Mouse (Mus musculus) layer of hippocampus, adult 2 months (tissue): ENCODE measurements at regions not wholly inside any gene's neighbourhood (a gene's known extent, or its start where the extent isn't known, plus 50 kb on each side); places are given as distances from the start of the nearest gene placed in this dataset.
A peak's percentile ranks its signal among the peaks of the same experiment; 100 is the strongest.

Experiments used
- DNase-seq, 2 experiments: peaks; one replicate each; pipeline ENCODE4 v3.0.0; 2022; ENCODE audit warnings: low spot score in 2 of 2
- H3K27ac ChIP-seq: fragments of 200-600 bp; 2 replicates; pipeline ENCODE4 v1.8.1; 2022
- H3K4me3 ChIP-seq: fragments of 200-600 bp; 2 replicates; pipeline ENCODE4 v1.8.1; 2022; ENCODE audit warnings: mild to moderate bottlenecking
- CTCF ChIP-seq: fragments of 200-600 bp; conservative IDR thresholded peaks from 2 replicates; pipeline ENCODE4 v1.8.1; 2022; ENCODE audit warnings: antibody characterized with exemption, mild to moderate bottlenecking, moderate library complexity

DNA sequence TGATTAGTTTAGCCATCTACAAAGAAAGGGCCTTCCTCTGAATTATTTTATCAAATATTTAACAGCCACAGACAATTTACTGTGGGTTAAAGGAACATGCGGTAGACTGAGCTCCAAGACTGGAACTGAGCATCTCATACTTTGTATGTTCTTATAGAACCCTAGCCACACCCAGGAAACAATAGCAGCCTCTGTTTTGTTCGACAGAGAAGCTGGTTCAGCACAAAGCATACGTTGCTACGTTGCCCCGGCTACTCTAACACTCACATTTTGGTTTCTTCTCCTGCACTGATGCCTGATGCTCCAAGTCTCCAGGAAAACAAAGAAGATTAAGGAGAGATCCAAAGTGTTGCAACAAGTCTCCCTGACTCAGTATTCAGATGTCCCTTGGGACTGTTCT is 189.5 kb upstream of the 4930412O13Rik start:
- H3K27ac ChIP-seq = no peak overlapping the region
- no peak for TF ChIP-seq CTCF
- H3K4me3 ChIP-seq = no peak overlapping the region
- no peak for DNase-seq

- no peak for TF ChIP-seq CTCF
- no peak overlapping the region for H3K4me3 ChIP-seq
- no peak for DNase-seq
- no peak overlapping the region for H3K27ac ChIP-seq
These were observed 189.1 kb upstream of the 4930412O13Rik start for GRCm38 (mm10) chr2:9691906-9692305.

- H3K27ac ChIP-seq = no peak overlapping the region
- no peak for DNase-seq
- no peak overlapping the region for H3K4me3 ChIP-seq
- TF ChIP-seq CTCF = no peak
These were observed 187.7 kb upstream of the 4930412O13Rik start for GRCm38 (mm10) chr2:9693351-9693750.

GRCm38 (mm10) chr2:9694178-9694577 is 186.9 kb upstream of the 4930412O13Rik start:
- no peak for TF ChIP-seq CTCF
- DNase-seq = no peak
- H3K4me3 ChIP-seq = no peak overlapping the region
- no peak overlapping the region for H3K27ac ChIP-seq

DNA sequence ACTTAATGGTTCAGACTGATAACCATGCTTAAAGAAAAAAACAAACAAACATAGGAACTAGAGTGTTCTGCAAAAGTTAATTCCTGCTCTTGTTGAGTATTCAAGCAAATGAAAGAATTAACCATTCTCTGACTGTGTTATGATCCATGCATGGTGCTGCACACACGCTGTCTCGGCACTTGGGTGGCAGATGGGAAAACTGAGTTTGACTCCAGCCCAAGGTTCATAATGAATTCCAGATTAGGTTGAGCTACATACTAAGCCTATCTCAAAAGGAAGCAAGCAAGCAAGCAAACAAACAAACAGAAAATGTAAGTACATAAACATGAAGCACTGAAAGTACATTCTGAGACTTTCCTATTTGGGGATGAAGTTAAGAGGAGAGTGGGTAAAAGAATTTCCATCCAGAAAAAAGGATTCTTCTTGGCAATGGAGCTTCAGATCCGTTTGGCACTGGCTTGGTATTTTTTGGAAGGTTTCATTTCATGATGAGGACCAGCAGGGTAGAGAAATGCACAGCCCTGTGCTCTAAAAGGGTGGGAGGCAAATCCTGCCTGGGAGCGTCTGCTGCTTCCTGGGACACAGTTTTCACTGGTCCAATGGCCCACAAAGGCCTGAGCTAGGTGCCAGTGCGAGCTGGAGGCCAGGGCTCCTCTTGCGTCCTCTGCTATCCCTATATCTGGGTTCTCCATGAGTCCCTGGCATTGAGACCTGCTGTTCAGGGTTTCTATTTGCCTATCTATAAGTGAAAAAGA is 183.3 kb upstream of the 4930412O13Rik start:
- no peak for TF ChIP-seq CTCF
- H3K27ac ChIP-seq = no peak overlapping the region
- no peak for DNase-seq
- H3K4me3 ChIP-seq = no peak overlapping the region

DNA sequence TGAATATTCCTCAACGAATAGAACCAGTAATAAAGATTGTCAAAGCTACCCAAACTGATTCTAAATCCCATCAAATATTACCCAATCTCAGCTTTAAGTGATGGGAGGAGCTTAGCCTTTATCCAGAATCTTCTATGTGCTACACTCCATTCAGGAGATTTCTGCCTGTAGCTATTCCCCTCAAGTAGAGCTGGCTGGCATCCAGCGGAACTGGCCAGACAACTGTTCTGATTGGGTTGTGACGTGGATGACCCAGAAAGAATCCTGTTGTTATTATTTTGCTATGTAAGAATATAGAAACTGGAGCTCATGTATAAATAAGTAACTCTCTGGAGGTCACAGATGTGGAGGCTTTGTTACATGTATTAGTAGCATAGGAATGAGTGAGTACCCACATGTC is 176.8 kb upstream of the 4930412O13Rik start:
- Histone ChIP-seq H3K27ac (no peak overlapping the region), H3K4me3 (no peak overlapping the region)
- no peak for TF ChIP-seq CTCF
- no peak for DNase-seq

DNA sequence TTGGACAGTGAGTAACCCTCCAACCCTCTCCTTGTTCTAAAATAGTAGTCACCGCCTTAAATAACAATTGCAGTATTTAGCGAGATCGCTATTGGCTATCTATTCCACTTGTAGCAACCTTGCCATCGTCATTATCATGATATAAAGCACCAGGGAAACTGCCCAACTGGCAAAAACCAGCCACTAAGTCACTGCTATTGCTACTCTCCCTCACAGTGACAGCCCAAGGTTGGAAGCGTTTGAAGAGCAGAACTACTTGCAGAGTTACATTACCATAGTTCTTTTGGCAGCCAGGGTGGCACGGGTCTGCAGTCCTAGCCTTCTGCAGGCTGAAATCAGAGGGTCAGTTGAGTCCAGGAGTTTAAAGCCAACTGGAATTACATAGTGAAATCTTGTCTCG is 171.6 kb upstream of the 4930412O13Rik start:
- H3K27ac ChIP-seq = no peak overlapping the region
- no peak for TF ChIP-seq CTCF
- no peak for DNase-seq
- H3K4me3 ChIP-seq = no peak overlapping the region

GRCm38 (mm10) chr2:9717904-9718303 is 163.1 kb upstream of the 4930412O13Rik start:
- TF ChIP-seq CTCF = no peak
- DNase-seq = no peak
- H3K27ac ChIP-seq = no peak overlapping the region
- H3K4me3 ChIP-seq = no peak overlapping the region

GRCm38 (mm10) chr2:9733243-9733642 is 147.8 kb upstream of the 4930412O13Rik start:
- DNase-seq = no peak
- no peak overlapping the region for H3K4me3 ChIP-seq
- no peak overlapping the region for H3K27ac ChIP-seq
- TF ChIP-seq CTCF = no peak

DNA sequence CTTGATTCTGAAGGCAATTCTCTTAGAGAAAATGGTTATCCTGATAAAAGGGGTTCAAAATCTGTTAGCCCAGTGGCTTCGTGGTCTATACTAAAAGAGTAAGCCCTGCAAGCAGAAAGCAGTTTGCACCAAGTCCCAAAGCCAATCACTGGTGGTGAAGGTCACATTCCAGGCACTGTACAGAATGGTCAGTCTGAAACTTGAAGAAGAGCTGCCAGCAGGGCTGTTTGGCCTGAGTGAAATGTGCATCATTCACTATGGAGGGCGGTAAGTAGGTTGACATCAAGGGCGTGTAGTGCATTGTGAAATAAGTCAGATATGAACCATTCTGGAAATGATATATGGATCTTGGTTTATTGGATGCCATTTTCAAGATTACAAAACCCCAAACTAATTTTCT is 136.9 kb upstream of the 4930412O13Rik start:
- no peak overlapping the region for H3K4me3 ChIP-seq
- H3K27ac ChIP-seq = no peak overlapping the region
- no peak for TF ChIP-seq CTCF

DNA sequence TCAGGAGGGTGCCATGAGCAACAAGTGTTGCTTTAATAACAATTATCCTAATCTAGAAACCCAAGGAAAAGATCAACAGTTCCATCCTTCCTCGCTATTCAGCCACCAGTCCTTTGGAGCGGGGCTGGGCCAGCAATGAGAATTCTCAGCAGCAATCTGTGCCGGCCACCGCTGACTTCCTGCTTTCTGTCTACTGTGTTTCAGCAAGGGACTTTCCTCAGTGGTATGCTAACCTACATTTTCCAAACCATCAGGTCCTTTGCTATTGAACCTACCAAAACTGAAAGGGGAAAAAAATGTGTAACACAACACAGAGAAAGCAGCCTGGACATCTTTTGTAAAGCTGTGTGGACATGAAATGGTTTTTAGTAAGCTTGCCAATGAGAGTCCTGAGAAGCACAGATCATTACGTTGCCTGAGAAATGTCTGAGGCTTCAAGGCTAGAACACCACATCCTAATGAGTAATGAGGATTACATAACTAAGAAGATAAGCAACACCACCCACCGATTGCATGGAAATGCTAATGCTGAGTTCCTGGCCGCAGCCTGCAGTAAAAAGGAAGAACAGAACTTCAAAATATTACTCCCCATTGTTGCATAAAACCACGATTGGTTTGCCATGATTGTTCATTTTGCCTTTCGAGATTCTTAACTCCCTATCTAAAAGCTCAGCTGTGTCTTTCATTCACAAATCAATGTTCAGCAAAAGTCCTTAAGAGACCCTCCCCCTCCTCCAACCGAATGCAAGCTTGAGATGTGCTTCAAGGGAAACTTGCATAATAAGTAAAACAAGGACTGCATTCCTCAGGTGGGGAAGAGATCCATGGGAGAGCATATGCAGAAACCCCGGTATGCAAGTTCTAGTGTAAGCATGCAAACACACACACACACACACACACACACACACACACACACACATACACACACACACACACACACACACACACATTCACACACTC is 130.9 kb upstream of the 4930412O13Rik start:
- no peak overlapping the region for H3K27ac ChIP-seq
- no peak for TF ChIP-seq CTCF
- peak in 1 of 2 experiments; percentile 16 for DNase-seq
- H3K4me3 ChIP-seq = no peak overlapping the region

More for the DNA sequence above, 136.9 kb upstream of the 4930412O13Rik start:
- no peak for DNase-seq

GRCm38 (mm10) chr2:9753691-9754090 is 127.4 kb upstream of the 4930412O13Rik start:
- no peak for TF ChIP-seq CTCF
- Histone ChIP-seq H3K27ac (no peak overlapping the region), H3K4me3 (no peak overlapping the region)
- DNase-seq = no peak

- no peak for TF ChIP-seq CTCF
- no peak overlapping the region for H3K27ac ChIP-seq
- H3K4me3 ChIP-seq = no peak overlapping the region
- DNase-seq = no peak
These were observed 126.9 kb upstream of the 4930412O13Rik start for GRCm38 (mm10) chr2:9754153-9754552.
